In genomic region chr13:40899994-40900970, GRCm38 (mm10) we compare ENCODE assay signal across 11 mouse cellular contexts. TPM values are rescaled to one million over a fixed set of nuclear protein-coding genes. Genes with fewer than 3 reads are reported as not detected.
DNase-seq lines count a peak whose midpoint lies in the region; ATAC-seq and TF ChIP-seq lines count a peak whose summit lies in the region.
"Had no signal": no experiment of that assay in that cellular context is flagged by ENCODE, and none has a peak within 500 bp of the region (broad histone marks: within the 10 kb centered on the region; RNA-seq: fewer than 3 reads in every experiment).

No protein-coding gene starts in this region.

- no peaks in the 10 kb centered on the region for H3K27me3 ChIP-seq in lung, embryonic 14.5 days (ENCODE audit: insufficient read depth, low read length)
- H3K27me3 ChIP-seq in embryonic facial prominence, embryonic 11.5 days (ENCODE audit: control insufficient read depth, insufficient read depth, low read length), result no peaks in the 10 kb centered on the region
- H3K27me3 ChIP-seq: midbrain, embryonic 13.5 days had no signal

- DNase-seq in lung, embryonic 14.5 days, result peak; percentile 35
- DNase-seq in lung, postnatal 14 days, result no peak
- DNase-seq in adipocyte (ENCODE audit: low spot score), result peak; percentile 72
- peak; percentile 52 for DNase-seq in embryonic facial prominence, embryonic 11.5 days (ENCODE audit: low spot score)
- no peak for DNase-seq in adrenal gland, postnatal 14 days
- no peak for DNase-seq in layer of hippocampus, adult 11-12 months (ENCODE audit: low spot score)
- DNase-seq: cerebellum, postnatal 10 days; gastrocnemius, postnatal 25 days had no signal

- H3K36me3 ChIP-seq in lung, embryonic 14.5 days (ENCODE audit: insufficient read depth), result no peaks in the 10 kb centered on the region
- H3K36me3 ChIP-seq in embryonic facial prominence, embryonic 11.5 days (replicated peaks; ENCODE audit: control insufficient read depth, insufficient read depth, low read depth, low read length), result no peaks in the 10 kb centered on the region
- H3K36me3 ChIP-seq: midbrain, embryonic 13.5 days had no signal

- no peak overlapping the region for H3K9ac ChIP-seq in lung, embryonic 14.5 days
- H3K9ac ChIP-seq in embryonic facial prominence, embryonic 11.5 days (replicated peaks; ENCODE audit: low read length), result no peak overlapping the region
- H3K9ac ChIP-seq: liver, embryonic 14.5 days; midbrain, embryonic 13.5 days had no signal

- no peak overlapping the region for H3K4me2 ChIP-seq in lung, embryonic 14.5 days
- H3K4me2 ChIP-seq in embryonic facial prominence, embryonic 11.5 days (ENCODE audit: low read depth, low read length), result no peak overlapping the region
- H3K4me2 ChIP-seq: midbrain, embryonic 13.5 days had no signal

- WGBS in lung, embryonic 14.5 days, result 61% methylated on average over 15 of the region's 15 CpGs
- 47% methylated on average over 15 of the region's 15 CpGs for WGBS in embryonic facial prominence, embryonic 11.5 days

- no peaks in the 10 kb centered on the region for H3K9me3 ChIP-seq in lung, embryonic 14.5 days (ENCODE audit: low read depth, low read length)
- no peaks in the 10 kb centered on the region for H3K9me3 ChIP-seq in embryonic facial prominence, embryonic 11.5 days (replicated peaks; ENCODE audit: control insufficient read depth, low read length)
- H3K9me3 ChIP-seq: midbrain, embryonic 13.5 days had no signal

- no peak overlapping the region for H3K4me3 ChIP-seq in lung, embryonic 14.5 days (ENCODE audit: low read depth, low read length)
- H3K4me3 ChIP-seq in embryonic facial prominence, embryonic 11.5 days (ENCODE audit: low read depth, low read length), result no peak overlapping the region
- H3K4me3 ChIP-seq: midbrain, embryonic 13.5 days had no signal

- peak; percentile 31; the same call in 1 of the 2 replicates for ATAC-seq in lung, embryonic 14.5 days (ENCODE audit: insufficient read depth)
- ATAC-seq in embryonic facial prominence, embryonic 11.5 days (replicated peaks; ENCODE audit: insufficient number of reproducible peaks, low FRiP score, low TSS enrichment, low read depth), result no peak
- ATAC-seq in monocyte, adult 5-6 weeks (replicated peaks; ENCODE audit: insufficient number of reproducible peaks, low FRiP score, low TSS enrichment, poor library complexity, severe bottlenecking), result peak; percentile 77
- ATAC-seq: midbrain, embryonic 13.5 days had no signal

- TF ChIP-seq CTCF in lung, embryonic 14.5 days (IDR thresholded peaks at IDR 0.05; ENCODE audit: low read depth), result no peak

- no peak overlapping the region for H3K27ac ChIP-seq in lung, embryonic 14.5 days (ENCODE audit: low read depth)
- H3K27ac ChIP-seq in embryonic facial prominence, embryonic 11.5 days (replicated peaks; ENCODE audit: low read depth, low read length), result no peak overlapping the region
- H3K27ac ChIP-seq: liver, embryonic 14.5 days; midbrain, embryonic 13.5 days had no signal

- H3K4me1 ChIP-seq in lung, embryonic 14.5 days (ENCODE audit: insufficient read depth), result no peaks in the 10 kb centered on the region
- H3K4me1 ChIP-seq in embryonic facial prominence, embryonic 11.5 days (ENCODE audit: control insufficient read depth, insufficient read depth, low read length), result no peaks in the 10 kb centered on the region
- H3K4me1 ChIP-seq: midbrain, embryonic 13.5 days had no signal

RNA-seq across cellular contexts. Expression of gene Gcnt2, which starts 40.7 kb away (rescaled TPM):
- polyA plus RNA-seq in lung, embryonic 14.5 days (2014; fragmentation: Nextera tagmentation; extraction: Ambion mirVana), result 2.5 and 3.2 TPM in 2 replicates
- 3.3 and 3.6 TPM in 2 replicates for polyA plus RNA-seq in embryonic facial prominence, embryonic 11.5 days (2014; fragmentation: Nextera tagmentation; extraction: Ambion mirVana)
- total RNA-seq in monocyte, adult 5-6 weeks (2017), result 90.3 to 117 TPM (median 97.6 TPM) in 3 replicates
- total RNA-seq in adrenal gland, postnatal 14 days (2021), result 11.3 and 13.1 TPM in 2 replicates

Comparison
In these comparisons a context has a peak if more than half of its experiments do, and no peak if none do; other contexts are left out.
1. DNase-seq: peak in lung, embryonic 14.5 days (single experiment), adipocyte (single experiment) and embryonic facial prominence, embryonic 11.5 days (single experiment); none in lung, postnatal 14 days (single experiment), adrenal gland, postnatal 14 days (single experiment) and layer of hippocampus, adult 11-12 months (single experiment).